Mouse (Mus musculus): ENCODE data around the gene Gm49395. TPM values are rescaled to one million over a fixed set of nuclear protein-coding genes. Genes with fewer than 3 reads are reported as not detected.
A peak's percentile ranks its signal among the peaks of the same experiment; 100 is the strongest.

Gene Gm49395
- polyA plus RNA-seq (2015; fragmentation: Nextera tagmentation; extraction: Ambion mirVana) = 2.3 and 2.5 TPM in 2 replicates

DNA sequence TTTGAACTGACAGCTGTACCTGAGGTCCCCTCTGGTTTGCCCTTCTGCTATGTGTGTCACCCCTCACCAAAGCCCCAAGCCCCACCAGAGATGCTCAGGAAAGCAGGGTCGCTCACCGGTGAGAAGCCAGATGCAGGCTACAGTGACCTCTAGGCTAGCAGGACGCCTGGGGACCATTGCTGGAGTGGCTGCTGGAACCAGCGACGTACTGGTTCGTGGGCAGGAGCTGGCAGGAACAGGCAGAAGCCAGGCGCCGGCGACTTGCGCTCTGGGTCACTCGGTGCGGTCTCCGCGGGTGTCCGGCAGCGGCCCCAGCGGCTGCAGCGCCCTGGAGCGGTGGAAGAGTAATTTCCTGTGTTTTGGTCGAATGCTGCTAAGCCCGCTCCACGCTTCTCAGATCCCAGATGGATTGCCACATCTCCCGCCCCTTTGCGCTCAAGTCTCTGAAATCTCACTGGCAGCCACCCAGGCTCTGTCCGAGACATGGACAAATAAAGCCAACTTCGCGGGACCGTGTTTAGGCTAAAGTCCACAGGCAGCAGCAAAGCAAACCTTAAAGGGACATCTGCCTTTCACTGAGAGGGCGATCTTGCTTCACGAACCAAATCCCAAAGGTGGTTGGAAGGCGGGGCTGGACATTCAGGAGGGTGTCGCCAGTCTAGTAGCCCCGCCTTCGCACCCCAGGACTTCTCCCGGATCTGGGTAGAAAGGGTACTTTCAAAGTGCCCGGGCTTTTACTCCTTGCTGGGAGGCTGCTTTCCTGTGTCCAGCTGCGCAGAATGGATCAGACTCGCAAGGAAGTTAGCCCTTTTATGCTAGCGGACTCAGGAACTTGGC, at the start of gene Gm49395, which contains the start of gene Itga1:
Gene Gm49395, minus strand, starts transcription at position 567 of the 837 bp plus-strand sequence.
Gene Itga1, minus strand, starts transcription at position 610 of the 837 bp plus-strand sequence.
- Histone ChIP-seq H3K4me3 (replicated peaks) (peak within 1 kb of the TSS; percentile 57), H3K9ac (peak within 1 kb of the TSS; percentile 43; the same call in 1 of the 2 replicates), H3K9me3 (replicated peaks) (no peaks in the 10 kb centered on the region), H3K27ac (replicated peaks) (peak within 1 kb of the TSS; percentile 79), H3K4me2 (peak within 1 kb of the TSS; percentile 59), H3K36me3 (replicated peaks) (no peaks in the 10 kb centered on the region), H3K4me1 (replicated peaks) (0 out of 2 replicates have a peak, but pooled peaks cover 3% of the 10 kb centered on the region), H3K27me3 (peaks cover 48% of the 10 kb centered on the region)
- ATAC-seq (ENCODE audit: insufficient read depth) = peak; percentile 89
- 1% methylated on average over 39 of the region's 39 CpGs for WGBS (ENCODE audit: insufficient replicate concordance)

DNA sequence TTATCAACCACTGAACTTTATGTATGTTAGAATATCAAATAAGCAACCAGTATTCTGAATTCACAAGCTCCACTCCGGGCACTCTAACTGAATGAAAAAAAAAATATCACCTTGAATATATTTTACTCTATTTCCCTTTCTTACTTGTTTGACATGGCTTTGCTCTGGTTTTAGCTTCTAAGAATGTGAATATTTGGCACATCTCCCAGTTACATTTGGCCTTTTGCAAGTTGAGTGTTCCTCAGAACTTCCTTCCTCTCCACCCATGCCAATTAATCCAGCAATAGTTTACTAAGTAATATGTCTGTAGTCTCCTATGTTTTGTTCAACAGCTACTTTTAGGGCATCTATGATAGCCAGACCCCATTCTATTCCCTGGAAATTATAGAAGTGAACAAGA, 48.9 kb upstream of the Gm49395 start:
- H3K4me2 ChIP-seq = no peak overlapping the region
- H3K9me3 ChIP-seq (replicated peaks) = no peaks in the 10 kb centered on the region
- no peak overlapping the region for H3K4me3 ChIP-seq (replicated peaks)
- 77% methylated on average over 1 of the region's 1 CpGs for WGBS (ENCODE audit: insufficient replicate concordance)
- no peaks in the 10 kb centered on the region for H3K4me1 ChIP-seq (replicated peaks)
- H3K27ac ChIP-seq (replicated peaks) = no peak overlapping the region
- no peaks in the 10 kb centered on the region for H3K36me3 ChIP-seq (replicated peaks)
- no peak for ATAC-seq (ENCODE audit: insufficient read depth)
- H3K9ac ChIP-seq = no peak overlapping the region
- H3K27me3 ChIP-seq = no peaks in the 10 kb centered on the region

DNA sequence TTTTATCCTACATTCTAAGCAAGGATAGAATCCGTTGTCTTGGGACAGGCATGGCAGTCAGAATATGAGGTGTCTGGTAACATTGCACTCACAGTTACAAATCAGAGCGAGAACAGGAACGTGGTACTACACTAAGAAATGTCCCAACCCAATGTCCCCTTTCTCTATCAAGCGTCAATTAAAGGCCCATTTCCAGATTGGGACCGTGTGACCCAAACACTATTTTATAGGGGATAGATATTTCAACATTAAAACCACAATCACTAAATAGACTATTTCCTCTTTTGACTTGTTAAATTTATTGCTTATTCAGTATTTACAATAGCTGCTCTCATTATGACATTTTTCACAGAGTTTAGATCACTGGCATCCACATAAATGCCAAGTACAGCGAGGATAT, 48.1 kb upstream of the Gm49395 start:
- H3K9ac ChIP-seq = no peak overlapping the region
- H3K4me2 ChIP-seq = no peak overlapping the region
- H3K4me1 ChIP-seq (replicated peaks) = no peaks in the 10 kb centered on the region
- H3K27ac ChIP-seq (replicated peaks) = no peak overlapping the region
- H3K9me3 ChIP-seq (replicated peaks) = no peaks in the 10 kb centered on the region
- no peak for ATAC-seq (ENCODE audit: insufficient read depth)
- no peaks in the 10 kb centered on the region for H3K27me3 ChIP-seq
- 68% methylated on average over 6 of the region's 6 CpGs for WGBS (ENCODE audit: insufficient replicate concordance)
- no peaks in the 10 kb centered on the region for H3K36me3 ChIP-seq (replicated peaks)
- no peak overlapping the region for H3K4me3 ChIP-seq (replicated peaks)

DNA sequence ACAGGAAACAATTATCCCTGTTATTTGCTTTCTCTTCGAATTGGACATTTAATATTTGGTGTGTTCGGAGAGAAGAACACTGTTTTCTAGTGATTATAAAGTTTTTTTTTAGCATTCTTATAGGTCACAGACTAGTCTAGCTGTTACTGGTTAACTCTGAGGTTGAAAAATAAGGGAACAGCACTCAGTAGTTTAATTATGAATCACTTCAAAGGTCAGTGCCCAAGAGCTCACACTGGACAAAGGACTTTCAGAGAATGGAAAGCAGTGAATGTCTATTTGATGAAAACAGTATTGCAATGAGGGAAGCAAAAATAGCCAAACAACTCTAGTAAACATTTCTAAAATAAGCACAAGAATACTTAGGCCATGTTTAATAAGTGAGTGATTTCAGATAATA, 41.9 kb upstream of the Gm49395 start:
- no peaks in the 10 kb centered on the region for H3K4me1 ChIP-seq (replicated peaks)
- no peak overlapping the region for H3K4me3 ChIP-seq (replicated peaks)
- no peak overlapping the region for H3K4me2 ChIP-seq
- ATAC-seq (ENCODE audit: insufficient read depth) = no peak
- no peak overlapping the region for H3K9ac ChIP-seq
- H3K27me3 ChIP-seq = no peaks in the 10 kb centered on the region
- H3K27ac ChIP-seq (replicated peaks) = no peak overlapping the region
- H3K36me3 ChIP-seq (replicated peaks) = no peaks in the 10 kb centered on the region
- whole genome bisulfite sequencing (ENCODE audit: insufficient replicate concordance) = 61% methylated on average over 2 of the region's 2 CpGs
- no peaks in the 10 kb centered on the region for H3K9me3 ChIP-seq (replicated peaks)

DNA sequence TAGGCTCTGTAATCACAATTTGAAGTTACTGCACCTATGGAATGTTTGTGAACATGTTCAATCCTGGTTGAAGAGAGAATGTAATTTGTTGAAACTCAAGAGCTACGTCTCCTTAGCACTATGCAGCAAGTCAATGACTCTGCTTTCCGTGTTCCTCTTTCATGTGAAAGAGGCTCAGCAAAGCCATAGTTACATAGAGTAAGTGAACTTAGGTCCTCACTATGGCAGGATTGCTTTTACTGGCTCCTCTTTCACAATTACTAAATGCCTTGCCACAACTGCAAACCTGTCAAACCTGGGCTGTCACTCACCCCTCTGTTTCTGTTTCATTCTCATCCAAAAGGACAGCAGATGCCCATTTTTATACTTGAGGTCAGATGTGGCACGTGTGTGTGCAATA, 40.3 kb upstream of the Gm49395 start:
- 49% methylated on average over 3 of the region's 3 CpGs for WGBS (ENCODE audit: insufficient replicate concordance)

DNA sequence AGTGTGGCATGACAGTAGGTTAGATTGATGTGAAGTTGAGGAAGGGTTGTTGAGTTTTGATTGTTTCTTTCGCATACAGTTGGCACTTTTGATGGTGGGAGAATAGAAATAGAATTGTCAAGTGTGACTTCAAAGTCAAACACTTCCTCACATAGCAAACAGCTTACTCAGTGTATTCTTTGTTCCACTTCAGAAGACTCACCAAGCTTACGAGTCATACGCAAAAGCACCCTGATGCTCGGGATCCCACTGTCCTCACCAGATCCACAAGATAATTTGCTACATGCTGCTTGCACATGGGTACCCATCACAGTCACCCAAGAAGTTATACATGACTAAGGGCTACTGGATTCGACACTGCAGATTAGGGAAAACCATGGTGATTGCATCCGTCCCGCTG, 36.8 kb upstream of the Gm49395 start:
- Histone ChIP-seq H3K36me3 (replicated peaks) (no peaks in the 10 kb centered on the region), H3K27me3 (no peaks in the 10 kb centered on the region), H3K4me2 (no peak overlapping the region), H3K4me1 (replicated peaks) (no peaks in the 10 kb centered on the region), H3K27ac (replicated peaks) (no peak overlapping the region), H3K9ac (no peak overlapping the region), H3K9me3 (replicated peaks) (no peaks in the 10 kb centered on the region), H3K4me3 (replicated peaks) (no peak overlapping the region)
- no peak for ATAC-seq (ENCODE audit: insufficient read depth)
- 67% methylated on average over 7 of the region's 7 CpGs for WGBS (ENCODE audit: insufficient replicate concordance)

More for the DNA sequence above, 40.3 kb upstream of the Gm49395 start:
- no peaks in the 10 kb centered on the region for H3K9me3 ChIP-seq (replicated peaks)
- H3K4me1 ChIP-seq (replicated peaks) = no peaks in the 10 kb centered on the region
- H3K27ac ChIP-seq (replicated peaks) = no peak overlapping the region
- H3K36me3 ChIP-seq (replicated peaks) = no peaks in the 10 kb centered on the region
- no peaks in the 10 kb centered on the region for H3K27me3 ChIP-seq
- no peak overlapping the region for H3K9ac ChIP-seq
- ATAC-seq (ENCODE audit: insufficient read depth) = no peak
- H3K4me3 ChIP-seq (replicated peaks) = no peak overlapping the region
- H3K4me2 ChIP-seq = no peak overlapping the region

DNA sequence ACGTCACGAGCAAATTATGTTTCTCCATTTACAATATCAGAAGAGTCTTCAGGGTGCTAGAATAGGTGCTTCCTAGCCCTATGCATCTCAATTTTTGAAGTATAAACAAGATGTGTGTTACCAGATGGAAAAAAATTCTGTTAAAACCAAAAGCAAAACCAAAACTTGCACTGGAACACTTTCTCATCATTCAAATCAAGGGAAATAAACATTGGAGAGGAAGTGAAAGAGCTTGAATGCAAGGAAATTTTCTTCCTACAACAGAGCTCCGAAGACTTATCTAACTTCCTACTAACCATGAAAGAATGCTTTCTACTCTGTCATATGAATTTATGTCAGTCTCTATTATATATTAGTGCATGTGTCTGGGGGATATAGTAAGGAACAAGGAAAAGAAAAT, 35.0 kb upstream of the Gm49395 start:
- H3K9me3 ChIP-seq (replicated peaks) = no peaks in the 10 kb centered on the region
- H3K36me3 ChIP-seq (replicated peaks) = no peaks in the 10 kb centered on the region
- H3K4me2 ChIP-seq = no peak overlapping the region
- H3K4me3 ChIP-seq (replicated peaks) = no peak overlapping the region
- 52% methylated on average over 3 of the region's 3 CpGs for WGBS (ENCODE audit: insufficient replicate concordance)
- no peaks in the 10 kb centered on the region for H3K4me1 ChIP-seq (replicated peaks)
- no peak for ATAC-seq (ENCODE audit: insufficient read depth)
- H3K9ac ChIP-seq = no peak overlapping the region
- H3K27me3 ChIP-seq = no peaks in the 10 kb centered on the region
- H3K27ac ChIP-seq (replicated peaks) = no peak overlapping the region

DNA sequence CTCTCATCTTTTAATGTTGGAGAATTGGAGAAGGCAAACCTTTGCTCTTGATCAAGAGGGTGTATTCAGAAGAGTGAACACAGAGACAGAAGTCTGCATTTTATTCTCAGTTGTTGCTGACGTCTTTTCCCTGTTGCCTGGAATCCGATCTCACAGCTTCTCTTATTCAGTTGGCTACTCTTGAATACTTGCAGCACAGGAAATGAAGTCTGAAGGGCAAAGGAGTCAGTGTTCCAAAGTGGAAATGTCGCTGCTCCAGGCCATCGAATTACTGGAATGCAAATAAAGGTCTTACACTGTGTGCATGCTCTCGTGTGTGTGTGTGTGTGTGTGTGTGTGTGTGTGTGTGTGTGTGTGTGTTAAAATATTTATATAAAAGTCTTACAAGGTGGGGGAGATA, 30.7 kb upstream of the Gm49395 start:
- Histone ChIP-seq H3K9ac (no peak overlapping the region), H3K4me3 (replicated peaks) (no peak overlapping the region), H3K4me1 (replicated peaks) (no peaks in the 10 kb centered on the region), H3K27me3 (no peaks in the 10 kb centered on the region), H3K36me3 (replicated peaks) (no peaks in the 10 kb centered on the region), H3K9me3 (replicated peaks) (no peaks in the 10 kb centered on the region), H3K27ac (replicated peaks) (no peak overlapping the region), H3K4me2 (no peak overlapping the region)
- no peak for ATAC-seq (ENCODE audit: insufficient read depth)
- WGBS (ENCODE audit: insufficient replicate concordance) = 37% methylated on average over 5 of the region's 5 CpGs

DNA sequence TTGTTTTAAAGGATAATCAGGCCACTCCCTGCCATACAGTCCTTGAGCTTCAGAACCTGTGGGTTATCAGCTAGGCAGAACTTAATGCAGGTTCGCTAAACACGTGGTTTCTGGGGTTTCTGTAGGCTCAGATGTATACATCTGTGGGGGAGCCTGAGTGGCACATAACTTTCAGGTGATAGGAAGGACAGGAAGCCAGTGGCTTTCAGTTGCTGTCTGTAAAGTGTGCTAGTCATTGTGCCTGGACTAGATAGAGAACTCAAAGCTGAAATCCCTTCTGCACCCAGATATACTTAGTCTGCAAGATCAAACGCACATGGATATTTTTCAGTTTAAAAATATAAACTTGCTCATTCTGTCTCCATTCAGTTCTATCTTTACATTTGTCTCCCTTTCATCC, 29.7 kb upstream of the Gm49395 start:
- Histone ChIP-seq H3K4me3 (replicated peaks) (no peak overlapping the region), H3K4me2 (no peak overlapping the region), H3K36me3 (replicated peaks) (no peaks in the 10 kb centered on the region), H3K27ac (replicated peaks) (no peak overlapping the region), H3K9me3 (replicated peaks) (no peaks in the 10 kb centered on the region), H3K27me3 (no peaks in the 10 kb centered on the region), H3K4me1 (replicated peaks) (no peaks in the 10 kb centered on the region), H3K9ac (no peak overlapping the region)
- ATAC-seq (ENCODE audit: insufficient read depth) = no peak
- 13% methylated on average over 3 of the region's 3 CpGs for WGBS (ENCODE audit: insufficient replicate concordance)

DNA sequence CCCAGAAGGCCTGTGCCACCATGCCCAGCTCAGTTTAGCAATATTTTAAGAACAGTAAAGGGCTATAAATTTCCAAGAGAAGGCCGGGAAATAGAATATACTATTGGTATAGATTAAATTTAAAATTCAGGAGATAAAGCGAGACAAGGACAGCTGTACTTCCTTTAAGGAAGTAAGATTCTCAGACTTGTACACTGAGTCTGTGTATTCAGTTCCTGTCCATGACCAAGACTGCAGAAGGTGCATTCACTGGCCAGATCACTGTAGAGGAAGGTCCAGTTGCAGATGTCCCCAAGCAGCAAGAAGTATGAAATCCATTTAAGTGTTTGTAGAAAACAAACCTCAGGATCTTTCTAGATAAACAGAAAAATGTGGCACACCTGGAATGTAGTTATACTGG, 28.3 kb upstream of the Gm49395 start:
- H3K4me1 ChIP-seq (replicated peaks) = no peaks in the 10 kb centered on the region
- H3K4me3 ChIP-seq (replicated peaks) = no peak overlapping the region
- no peaks in the 10 kb centered on the region for H3K36me3 ChIP-seq (replicated peaks)
- H3K9me3 ChIP-seq (replicated peaks) = no peaks in the 10 kb centered on the region
- ATAC-seq (ENCODE audit: insufficient read depth) = no peak
- H3K9ac ChIP-seq = no peak overlapping the region
- no peak overlapping the region for H3K27ac ChIP-seq (replicated peaks)
- 22% methylated on average over 2 of the region's 2 CpGs for WGBS (ENCODE audit: insufficient replicate concordance)
- no peaks in the 10 kb centered on the region for H3K27me3 ChIP-seq
- H3K4me2 ChIP-seq = no peak overlapping the region

DNA sequence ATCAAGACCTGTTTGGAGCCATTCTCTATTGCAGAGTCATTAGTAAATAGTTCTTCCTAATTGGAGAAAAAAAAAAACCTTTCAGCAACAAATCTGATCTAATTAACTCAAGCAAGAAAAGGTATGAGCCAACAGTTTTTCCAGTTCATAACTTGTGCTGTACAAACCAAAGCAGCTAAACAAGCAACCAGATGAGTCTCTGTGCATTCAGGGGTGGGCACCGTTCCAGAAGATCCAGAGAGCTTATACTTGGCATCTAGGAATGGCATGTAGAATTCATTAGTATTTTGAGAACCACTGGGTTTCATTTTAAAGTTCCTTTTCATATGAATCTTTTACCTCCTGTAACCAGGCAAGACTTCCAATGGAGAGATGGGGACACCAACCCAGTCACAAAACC, 26.1 kb upstream of the Gm49395 start:
- 69% methylated on average over 1 of the region's 1 CpGs for WGBS (ENCODE audit: insufficient replicate concordance)
- ATAC-seq (ENCODE audit: insufficient read depth) = no peak
- Histone ChIP-seq H3K4me2 (no peak overlapping the region), H3K4me1 (replicated peaks) (no peaks in the 10 kb centered on the region), H3K27me3 (no peaks in the 10 kb centered on the region), H3K9ac (no peak overlapping the region), H3K9me3 (replicated peaks) (no peaks in the 10 kb centered on the region), H3K4me3 (replicated peaks) (no peak overlapping the region), H3K27ac (replicated peaks) (no peak overlapping the region), H3K36me3 (replicated peaks) (no peaks in the 10 kb centered on the region)

DNA sequence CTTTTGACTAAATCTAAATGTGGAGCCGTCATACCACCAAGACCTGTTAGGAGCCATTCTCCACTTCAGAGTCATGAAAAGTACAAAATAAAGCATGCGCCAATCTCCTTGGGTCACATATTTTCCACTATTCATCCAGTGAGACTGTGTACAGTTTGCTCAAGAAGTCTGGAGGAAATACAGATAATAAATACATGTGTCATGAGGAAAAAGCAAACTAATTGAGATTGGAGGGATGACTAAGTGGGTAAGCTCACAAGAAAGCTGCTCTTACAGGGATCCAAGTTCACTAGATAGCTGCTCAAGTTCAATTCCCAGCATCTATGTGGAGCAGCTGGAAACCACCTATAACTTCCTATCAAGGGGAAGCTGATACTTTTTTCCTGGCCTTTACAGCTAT, 24.8 kb upstream of the Gm49395 start:
- no peak overlapping the region for H3K4me3 ChIP-seq (replicated peaks)
- no peak overlapping the region for H3K9ac ChIP-seq
- no peaks in the 10 kb centered on the region for H3K4me1 ChIP-seq (replicated peaks)
- no peak overlapping the region for H3K27ac ChIP-seq (replicated peaks)
- H3K27me3 ChIP-seq = no peaks in the 10 kb centered on the region
- 77% methylated on average over 2 of the region's 2 CpGs for WGBS (ENCODE audit: insufficient replicate concordance)
- no peaks in the 10 kb centered on the region for H3K9me3 ChIP-seq (replicated peaks)
- H3K36me3 ChIP-seq (replicated peaks) = no peaks in the 10 kb centered on the region
- no peak for ATAC-seq (ENCODE audit: insufficient read depth)
- H3K4me2 ChIP-seq = no peak overlapping the region
